Comparison of ENCODE assay signal across 19 mouse cellular contexts in the genomic region with DNA sequence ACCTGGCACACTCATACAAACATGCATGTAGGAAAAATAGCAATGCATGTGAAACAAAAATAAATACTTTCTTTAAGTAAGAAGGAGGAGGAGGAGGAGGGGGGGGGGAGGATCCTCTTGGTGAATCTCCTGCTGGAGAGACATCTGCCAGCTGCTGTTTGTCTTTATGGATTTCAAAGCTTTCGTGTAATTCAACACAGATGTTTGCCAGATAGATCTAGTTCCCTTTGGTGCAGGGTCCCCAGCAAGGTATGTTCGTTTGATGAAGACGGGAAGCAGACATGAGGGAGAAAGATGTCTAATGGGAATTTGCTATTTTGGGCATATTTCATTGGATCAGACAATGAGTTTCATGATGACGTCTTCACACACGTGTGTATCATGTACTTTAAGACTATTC. TPM values are rescaled to one million over a fixed set of nuclear protein-coding genes. Genes with fewer than 3 reads are reported as not detected.
DNase-seq lines count a peak whose midpoint lies in the region; ATAC-seq and TF ChIP-seq lines count a peak whose summit lies in the region.
"Had no signal": no experiment of that assay in that cellular context is flagged by ENCODE, and none has a peak within 500 bp of the region (broad histone marks: within the 10 kb centered on the region; RNA-seq: fewer than 3 reads in every experiment).

No protein-coding gene starts in this region.

- no peak for ATAC-seq in limb, embryonic 14.5 days (ENCODE audit: low FRiP score, low read depth)
- no peak for ATAC-seq in neural tube, embryonic 15.5 days (ENCODE audit: low FRiP score)
- ATAC-seq in neural tube, embryonic 11.5 days (ENCODE audit: insufficient read depth, low FRiP score, low TSS enrichment): no peak
- ATAC-seq: forebrain, embryonic 15.5 days; hindbrain, embryonic 16.5 days; inflammation-experienced regulatory T-cells, adult 6 months had no signal

- TF ChIP-seq POLR2A in limb, embryonic 14.5 days (IDR thresholded peaks at IDR 0.05; ENCODE audit: borderline replicate concordance, extremely low read depth, insufficient read depth, insufficient read length): no peak

- H3K4me3 ChIP-seq in limb, embryonic 14.5 days (replicated peaks; ENCODE audit: low read length): no peak overlapping the region
- no peak overlapping the region for H3K4me3 ChIP-seq in limb, embryonic 10.5 days
- no peak overlapping the region for H3K4me3 ChIP-seq in neural tube, embryonic 15.5 days (replicated peaks)
- no peak overlapping the region for H3K4me3 ChIP-seq in neural tube, embryonic 11.5 days (ENCODE audit: low read depth, low read length)
- H3K4me3 ChIP-seq: forebrain, embryonic 15.5 days; heart, adult 2 months; hindbrain, embryonic 12.5 days had no signal

- no peaks in the 10 kb centered on the region for H3K36me3 ChIP-seq in limb, embryonic 14.5 days (ENCODE audit: control insufficient read depth, insufficient read depth, low read length)
- no peaks in the 10 kb centered on the region for H3K36me3 ChIP-seq in limb, embryonic 10.5 days
- no peaks in the 10 kb centered on the region for H3K36me3 ChIP-seq in neural tube, embryonic 15.5 days
- no peaks in the 10 kb centered on the region for H3K36me3 ChIP-seq in neural tube, embryonic 11.5 days (ENCODE audit: control insufficient read depth, insufficient read depth, low read length)
- H3K36me3 ChIP-seq: forebrain, embryonic 15.5 days; G1E; hindbrain, embryonic 12.5 days had no signal

- no peak overlapping the region for H3K9ac ChIP-seq in limb, embryonic 14.5 days (ENCODE audit: low read depth, low read length, severe bottlenecking)
- H3K9ac ChIP-seq in neural tube, embryonic 15.5 days (replicated peaks): no peak overlapping the region
- no peak overlapping the region for H3K9ac ChIP-seq in neural tube, embryonic 11.5 days (ENCODE audit: low read length)
- H3K9ac ChIP-seq: forebrain, embryonic 15.5 days; hindbrain, embryonic 12.5 days had no signal

- peak; percentile 17 for DNase-seq in limb, embryonic 14.5 days (ENCODE audit: low spot score)
- no peak for DNase-seq in limb, embryonic 10.5 days (ENCODE audit: low spot score)
- DNase-seq in neural tube, embryonic 10.5 days (ENCODE audit: extremely low spot score, low spot score): peak; percentile 28
- DNase-seq in embryo, embryonic 11 days: peak; percentile 47
- DNase-seq in neural tube, embryonic 11.5 days (ENCODE audit: low spot score): peak; percentile 13
- no peak for DNase-seq in kidney, adult 9 months
- no peak for DNase-seq in cerebellum, postnatal 14 days
- DNase-seq: adrenal gland, adult 8-10 months; cerebellum, adult 11-12 months; cerebellum, adult 9-10 months; cerebellum, postnatal 36 days; heart, adult 2 months had no signal

- no peaks in the 10 kb centered on the region for H3K9me3 ChIP-seq in limb, embryonic 14.5 days (ENCODE audit: control insufficient read depth, low read length)
- H3K9me3 ChIP-seq in limb, embryonic 10.5 days (replicated peaks): no peaks in the 10 kb centered on the region
- H3K9me3 ChIP-seq in neural tube, embryonic 15.5 days (replicated peaks): no peaks in the 10 kb centered on the region
- H3K9me3 ChIP-seq in neural tube, embryonic 11.5 days (ENCODE audit: control insufficient read depth, low read length): no peaks in the 10 kb centered on the region
- H3K9me3 ChIP-seq: forebrain, embryonic 15.5 days; G1E; hindbrain, embryonic 12.5 days had no signal

- no peaks in the 10 kb centered on the region for H3K4me1 ChIP-seq in limb, embryonic 14.5 days (ENCODE audit: control insufficient read depth, insufficient read depth, low read length)
- H3K4me1 ChIP-seq in limb, embryonic 10.5 days: no peaks in the 10 kb centered on the region
- H3K4me1 ChIP-seq in neural tube, embryonic 15.5 days: no peaks in the 10 kb centered on the region
- H3K4me1 ChIP-seq in neural tube, embryonic 11.5 days (ENCODE audit: control insufficient read depth, insufficient read depth, low read length): no peaks in the 10 kb centered on the region
- H3K4me1 ChIP-seq: forebrain, embryonic 15.5 days; hindbrain, embryonic 12.5 days had no signal

- 33% methylated on average over 5 of the region's 5 CpGs for WGBS in limb, embryonic 14.5 days
- WGBS in limb, embryonic 10.5 days: 51% methylated on average over 5 of the region's 5 CpGs
- 62% methylated on average over 5 of the region's 5 CpGs for WGBS in neural tube, embryonic 15.5 days
- WGBS in neural tube, embryonic 11.5 days: 56% methylated on average over 5 of the region's 5 CpGs

- H3K27me3 ChIP-seq in limb, embryonic 14.5 days (ENCODE audit: control insufficient read depth, insufficient read depth, low read length): no peaks in the 10 kb centered on the region
- no peaks in the 10 kb centered on the region for H3K27me3 ChIP-seq in limb, embryonic 10.5 days (ENCODE audit: low read depth, poor library complexity, severe bottlenecking)
- no peaks in the 10 kb centered on the region for H3K27me3 ChIP-seq in neural tube, embryonic 15.5 days (replicated peaks)
- H3K27me3 ChIP-seq in neural tube, embryonic 11.5 days (ENCODE audit: control insufficient read depth, insufficient read depth, low read length): no peaks in the 10 kb centered on the region
- H3K27me3 ChIP-seq: forebrain, embryonic 15.5 days; hindbrain, embryonic 12.5 days had no signal

- no peak overlapping the region for H3K4me2 ChIP-seq in limb, embryonic 14.5 days (replicated peaks; ENCODE audit: low read depth, low read length, severe bottlenecking)
- H3K4me2 ChIP-seq in neural tube, embryonic 15.5 days: no peak overlapping the region
- H3K4me2 ChIP-seq in neural tube, embryonic 11.5 days (ENCODE audit: low read depth): no peak overlapping the region
- H3K4me2 ChIP-seq: forebrain, embryonic 15.5 days; heart, embryonic 11.5 days; hindbrain, embryonic 12.5 days had no signal

- no peak overlapping the region for H3K27ac ChIP-seq in limb, embryonic 14.5 days (replicated peaks; ENCODE audit: low read depth, low read length)
- no peak overlapping the region for H3K27ac ChIP-seq in limb, embryonic 10.5 days
- no peak overlapping the region for H3K27ac ChIP-seq in neural tube, embryonic 15.5 days (replicated peaks)
- no peak overlapping the region for H3K27ac ChIP-seq in neural tube, embryonic 11.5 days (ENCODE audit: low read depth, low read length)
- H3K27ac ChIP-seq: forebrain, embryonic 15.5 days; heart, adult 2 months; hindbrain, embryonic 12.5 days had no signal

RNA-seq across cellular contexts. Expression of a gene that starts 23.0 kb away (rescaled TPM):
- 20.8 and 21.6 TPM in 2 replicates for polyA plus RNA-seq in limb, embryonic 14.5 days (2012; rRNA removed)
- 25.1 and 27.0 TPM in 2 replicates for polyA plus RNA-seq in limb, embryonic 14.5 days (2014; fragmentation: Nextera tagmentation; extraction: Ambion mirVana)
- 3.6 and 4.8 TPM in 2 replicates for polyA plus RNA-seq in limb, embryonic 10.5 days (2016; fragmentation: Nextera tagmentation; extraction: Ambion mirVana)
- polyA plus RNA-seq in neural tube, embryonic 15.5 days (2015; fragmentation: Nextera tagmentation; extraction: Ambion mirVana): 8.3 and 13.2 TPM in 2 replicates
- polyA plus RNA-seq in neural tube, embryonic 11.5 days (2014; fragmentation: Nextera tagmentation; extraction: Ambion mirVana): 17.6 and 18.5 TPM in 2 replicates

Comparison
In these comparisons a context has a peak if more than half of its experiments do, and no peak if none do; other contexts are left out.
1. DNase-seq: peak in limb, embryonic 14.5 days (single experiment), neural tube, embryonic 10.5 days (single experiment), embryo, embryonic 11 days (single experiment) and neural tube, embryonic 11.5 days (single experiment); none in limb, embryonic 10.5 days (single experiment), kidney, adult 9 months (single experiment) and cerebellum, postnatal 14 days (0 of 2).